Mouse (Mus musculus) liver, embryonic 13.5 days (tissue): ENCODE results near the gene Sapcd1. TPM values are rescaled to one million over a fixed set of nuclear protein-coding genes. Genes with fewer than 3 reads are reported as not detected.
"Not testable (repeated sequence)": the region's sequence is repeated elsewhere in the genome, so short reads cannot be mapped to it uniquely, and the experiment has no call there.

Experiments used
- ATAC-seq: fragments of 200-750 bp; cut with Nextera tagmentation; 2 replicates; pipeline ENCODE4 v1.8.0; 2017; ENCODE audit warnings: low read depth, mild to moderate bottlenecking, moderate number of reproducible peaks, moderate library complexity
- DNase-seq: peaks from one replicate; pipeline ENCODE4 v3.0.0; 2022
- H3K27ac ChIP-seq: fragments of 300-500 bp; sonication (generic); 2 replicates; pipeline ENCODE4 v1.5.1; 2015; ENCODE audit warnings: moderate library complexity, mild to moderate bottlenecking, inconsistent platforms
- H3K27me3 ChIP-seq: fragments of 300-500 bp; sonication (generic); 2 replicates; pipeline ENCODE4 v1.6.1; 2015; ENCODE audit warnings: mild to moderate bottlenecking, inconsistent platforms
- H3K36me3 ChIP-seq: fragments of 300-500 bp; sonication (generic); 2 replicates; pipeline ENCODE4 v1.6.1; 2015; ENCODE audit warnings: mild to moderate bottlenecking, inconsistent platforms
- H3K4me1 ChIP-seq: fragments of 300-500 bp; sonication (generic); replicated peaks from 2 replicates; pipeline ENCODE4 v1.6.1; 2015; ENCODE audit warnings: inconsistent platforms
- H3K4me2 ChIP-seq: fragments of 300-500 bp; sonication (generic); 2 replicates; pipeline ENCODE4 v1.6.1; 2015; ENCODE audit warnings: inconsistent platforms, mild to moderate bottlenecking, moderate library complexity
- H3K4me3 ChIP-seq: fragments of 300-500 bp; sonication (generic); replicated peaks from 2 replicates; pipeline ENCODE4 v1.5.1; 2015; ENCODE audit warnings: mild to moderate bottlenecking, inconsistent platforms
- H3K9ac ChIP-seq: fragments of 300-500 bp; sonication (generic); 2 replicates; pipeline ENCODE4 v1.6.1; 2015; ENCODE audit warnings: mild to moderate bottlenecking, inconsistent platforms
- H3K9me3 ChIP-seq: fragments of 300-500 bp; sonication (generic); replicated peaks from 2 replicates; pipeline ENCODE4 v1.6.1; 2016; ENCODE audit warnings: inconsistent platforms
- WGBS: fragments of 180-500 bp; shearing (Covaris S2); methylation state at CpG from one replicate; pipeline ENCODE4 v1.1.7; 2015; ENCODE audit not compliant: insufficient replicate concordance; 5-methylcytosine and 5-hydroxymethylcytosine counted together
- polyA plus RNA-seq: library from polyadenylated mRNA; unstranded; fragments of >200 nt; fragmentation: Nextera tagmentation; extraction: Ambion mirVana; gene quantifications from 2 replicates; pipeline ENCODE4 v1.2.1, GENCODE M21; 2015

The Sapcd1 gene
- polyA plus RNA-seq, 1 experiment from 2014 or later = 2.8 TPM

DNA sequence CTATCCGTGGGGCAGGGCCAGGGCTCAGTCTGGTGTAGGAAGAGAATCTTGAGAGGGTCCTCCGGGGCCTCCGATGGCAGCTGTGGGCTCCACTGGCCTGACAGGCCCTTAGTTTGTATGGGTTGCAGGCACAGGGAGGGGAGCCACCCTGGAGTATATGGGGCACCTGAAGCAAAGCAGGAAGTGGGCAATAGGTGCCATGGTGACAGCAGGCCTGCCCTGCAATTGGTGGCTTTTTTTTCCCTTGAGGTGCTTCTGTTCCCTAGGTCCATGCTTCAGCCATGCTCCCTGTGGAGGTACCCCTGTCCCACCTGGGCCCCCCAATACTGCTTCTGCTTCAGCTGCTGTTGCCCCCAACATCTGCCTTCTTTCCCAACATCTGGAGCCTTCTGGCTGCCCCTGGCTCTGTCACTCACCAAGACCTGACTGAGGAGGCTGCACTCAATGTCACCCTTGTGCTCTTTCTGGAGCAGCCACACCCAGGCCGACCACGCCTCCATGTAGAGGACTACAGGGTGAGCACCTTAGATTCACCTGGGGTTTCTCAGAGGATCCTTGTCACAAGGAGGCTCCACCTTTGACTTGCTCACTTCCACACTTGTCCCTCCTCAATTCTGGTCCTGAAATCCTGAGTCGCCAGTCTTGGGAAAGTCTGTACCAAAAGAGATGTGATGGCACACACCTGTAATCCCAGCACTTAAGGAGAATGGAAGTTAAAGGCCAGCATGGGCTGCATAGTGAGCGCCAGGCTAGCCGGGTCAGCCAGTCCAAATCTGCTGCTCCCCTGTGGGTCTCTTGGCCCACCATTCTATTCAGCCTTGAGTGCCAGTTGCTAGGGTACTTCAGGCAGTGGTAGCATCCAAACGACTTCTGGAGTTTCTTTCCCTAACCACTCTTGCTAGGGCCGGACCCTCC is 10.8 kb downstream of the Sapcd1 start:
- peaks cover 54% of the 10 kb centered on the region for H3K36me3 ChIP-seq
- no peak for DNase-seq
- H3K9me3 ChIP-seq = no peaks in the 10 kb centered on the region
- no peak overlapping the region for H3K4me3 ChIP-seq
- no peak overlapping the region for H3K4me2 ChIP-seq
- H3K27me3 ChIP-seq = no peaks in the 10 kb centered on the region
- no peak overlapping the region for H3K9ac ChIP-seq
- peak overlapping the region; percentile 47; the same call in 1 of the 2 replicates for H3K27ac ChIP-seq
- peaks cover 35% of the 10 kb centered on the region for H3K4me1 ChIP-seq
- 0 out of 2 replicates have a peak, but pooled peaks have one; percentile 10 for ATAC-seq
- 72% methylated on average over 10 of the region's 10 CpGs for whole genome bisulfite sequencing

- Histone ChIP-seq H3K27me3 (no peaks in the 10 kb centered on the region), H3K27ac (peak within 1 kb of the TSS; percentile 47), H3K4me3 (no peak within 1 kb of the TSS), H3K9ac (no peak within 1 kb of the TSS), H3K4me2 (no peak within 1 kb of the TSS), H3K4me1 (peaks cover 28% of the 10 kb centered on the region), H3K9me3 (no peaks in the 10 kb centered on the region), H3K36me3 (peaks cover 61% of the 10 kb centered on the region)
- WGBS = 80% methylated on average over 12 of the region's 12 CpGs
- DNase-seq (no peak), ATAC-seq (no peak)
Observed at GRCm38 (mm10) chr17:35016376-35016775, 11.4 kb downstream of the Sapcd1 start, which contains the start of gene Vwa7. TSS of gene Vwa7 (plus strand) at chr17:35016579.

DNA sequence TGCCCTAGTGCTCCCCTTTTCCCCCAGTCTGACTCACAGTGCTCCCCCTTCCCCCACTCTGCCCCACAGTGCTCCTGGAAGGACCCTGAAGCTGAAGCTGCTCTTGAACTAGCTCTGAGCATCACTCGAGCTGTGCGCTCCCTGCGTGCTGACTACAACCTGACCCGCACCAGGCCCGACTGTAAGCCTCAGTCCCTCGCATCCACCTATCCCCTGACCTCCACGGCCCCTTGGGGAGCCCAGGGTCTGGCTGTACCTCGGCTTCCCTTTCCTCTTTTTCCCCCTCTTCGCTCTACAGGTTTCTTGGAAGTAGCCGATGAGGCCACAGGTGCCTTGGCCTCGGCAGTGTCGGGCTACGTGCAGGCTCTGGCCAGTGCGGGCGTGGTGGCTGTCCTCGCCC is 12.5 kb downstream of the Sapcd1 start:
- H3K27ac ChIP-seq = no peak overlapping the region
- H3K4me3 ChIP-seq = no peak overlapping the region
- peaks cover 72% of the 10 kb centered on the region for H3K36me3 ChIP-seq
- no peaks in the 10 kb centered on the region for H3K27me3 ChIP-seq
- no peak for ATAC-seq
- H3K9ac ChIP-seq = no peak overlapping the region
- H3K9me3 ChIP-seq = no peaks in the 10 kb centered on the region
- H3K4me2 ChIP-seq = no peak overlapping the region
- H3K4me1 ChIP-seq = peaks cover 20% of the 10 kb centered on the region
- 89% methylated on average over 16 of the region's 16 CpGs for WGBS
- DNase-seq = no peak

GRCm38 (mm10) chr17:35013221-35013620 is 14.6 kb downstream of the Sapcd1 start:
- H3K4me3 ChIP-seq = no peak overlapping the region
- no peak for ATAC-seq
- DNase-seq = no peak
- H3K9ac ChIP-seq = no peak overlapping the region
- no peak overlapping the region for H3K4me2 ChIP-seq
- H3K4me1 ChIP-seq = peaks cover 20% of the 10 kb centered on the region
- H3K36me3 ChIP-seq = peaks cover 92% of the 10 kb centered on the region
- H3K27ac ChIP-seq = no peak overlapping the region
- WGBS = 75% methylated on average over 6 of the region's 6 CpGs
- no peaks in the 10 kb centered on the region for H3K27me3 ChIP-seq
- no peaks in the 10 kb centered on the region for H3K9me3 ChIP-seq

DNA sequence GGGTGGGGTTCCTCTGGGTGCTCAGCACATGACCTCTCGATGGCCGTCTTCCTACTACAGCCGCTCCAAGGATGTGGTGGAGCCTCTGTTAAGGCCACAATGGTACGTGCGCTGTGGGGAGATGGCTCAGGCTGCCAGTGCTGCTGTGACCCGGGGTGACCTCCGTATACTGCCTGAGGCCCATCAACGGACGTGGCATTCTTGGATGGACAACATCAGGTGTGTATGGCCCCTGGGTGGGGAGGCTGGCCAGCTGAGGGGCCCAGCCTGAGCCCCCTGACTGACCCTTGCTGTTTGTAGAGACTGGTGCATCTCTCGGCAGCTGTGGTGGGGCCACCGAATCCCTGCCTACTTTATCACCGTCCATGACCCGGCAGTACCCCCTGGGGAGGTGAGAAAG is 15.4 kb downstream of the Sapcd1 start:
- DNase-seq (no peak), ATAC-seq (no peak)
- Histone ChIP-seq H3K36me3 (peaks cover 100% of the 10 kb centered on the region), H3K27me3 (no peaks in the 10 kb centered on the region), H3K27ac (no peak overlapping the region), H3K9me3 (no peaks in the 10 kb centered on the region), H3K9ac (no peak overlapping the region), H3K4me3 (no peak overlapping the region), H3K4me1 (peaks cover 20% of the 10 kb centered on the region), H3K4me2 (no peak overlapping the region)
- 85% methylated on average over 13 of the region's 13 CpGs for WGBS

- H3K4me3 ChIP-seq = no peak overlapping the region
- H3K4me2 ChIP-seq = no peak overlapping the region
- WGBS = 95% methylated on average over 8 of the region's 8 CpGs
- no peaks in the 10 kb centered on the region for H3K27me3 ChIP-seq
- H3K27ac ChIP-seq = no peak overlapping the region
- H3K9ac ChIP-seq = no peak overlapping the region
- no peaks in the 10 kb centered on the region for H3K9me3 ChIP-seq
- ATAC-seq (no peak), DNase-seq (no peak)
- H3K36me3 ChIP-seq = peaks cover 100% of the 10 kb centered on the region
- H3K4me1 ChIP-seq = peaks cover 14% of the 10 kb centered on the region
Observed at GRCm38 (mm10) chr17:35011440-35011839, 16.4 kb downstream of the Sapcd1 start.

DNA sequence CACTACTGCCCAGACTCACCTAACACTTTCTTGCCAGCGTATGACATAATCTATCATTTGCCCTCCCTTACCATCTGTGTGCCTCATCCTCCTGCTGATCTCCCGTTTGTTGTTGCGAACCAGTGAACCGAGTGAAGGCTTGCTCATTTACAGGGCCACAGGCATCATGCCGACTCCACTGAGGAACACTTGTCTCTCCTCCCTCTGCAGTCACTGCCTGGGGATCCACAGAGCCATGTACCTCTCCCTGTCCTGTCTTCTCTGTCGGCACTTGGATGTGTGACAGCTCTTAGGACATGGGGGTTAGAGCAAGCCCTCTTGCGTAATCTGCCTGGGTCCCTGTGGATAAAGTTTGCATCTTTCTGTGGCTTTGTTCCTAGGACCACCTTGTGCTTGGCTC is 18.2 kb downstream of the Sapcd1 start:
- Histone ChIP-seq H3K9ac (no peak overlapping the region), H3K27me3 (no peaks in the 10 kb centered on the region), H3K36me3 (peaks cover 99% of the 10 kb centered on the region), H3K9me3 (no peaks in the 10 kb centered on the region), H3K27ac (no peak overlapping the region), H3K4me3 (no peak overlapping the region), H3K4me1 (peaks cover 8% of the 10 kb centered on the region), H3K4me2 (no peak overlapping the region)
- DNase-seq (no peak), ATAC-seq (no peak)
- 86% methylated on average over 7 of the region's 7 CpGs for WGBS

- H3K27me3 ChIP-seq = no peaks in the 10 kb centered on the region
Observed at GRCm38 (mm10) chr17:35007387-35007991, 20.3 kb downstream of the Sapcd1 start.

GRCm38 (mm10) chr17:35005902-35006301 is 21.9 kb downstream of the Sapcd1 start:
- not testable (repeated sequence) for H3K27me3 ChIP-seq, H3K9ac ChIP-seq, H3K9me3 ChIP-seq, H3K4me2 ChIP-seq, DNase-seq, ATAC-seq, H3K4me3 ChIP-seq, H3K27ac ChIP-seq
- peaks cover 69% of the 10 kb centered on the region for H3K36me3 ChIP-seq
- peaks cover 30% of the 10 kb centered on the region for H3K4me1 ChIP-seq
- 83% methylated on average over 4 of the region's 5 CpGs for WGBS

More at GRCm38 (mm10) chr17:35007387-35007991, 20.3 kb downstream of the Sapcd1 start:
- ATAC-seq (no peak), DNase-seq (no peak)
- Histone ChIP-seq H3K9me3 (no peaks in the 10 kb centered on the region), H3K27ac (no peak overlapping the region), H3K4me3 (no peak overlapping the region), H3K4me1 (peaks cover 26% of the 10 kb centered on the region), H3K9ac (no peak overlapping the region), H3K4me2 (no peak overlapping the region), H3K36me3 (peaks cover 85% of the 10 kb centered on the region)
- WGBS = 90% methylated on average over 7 of the region's 7 CpGs

DNA sequence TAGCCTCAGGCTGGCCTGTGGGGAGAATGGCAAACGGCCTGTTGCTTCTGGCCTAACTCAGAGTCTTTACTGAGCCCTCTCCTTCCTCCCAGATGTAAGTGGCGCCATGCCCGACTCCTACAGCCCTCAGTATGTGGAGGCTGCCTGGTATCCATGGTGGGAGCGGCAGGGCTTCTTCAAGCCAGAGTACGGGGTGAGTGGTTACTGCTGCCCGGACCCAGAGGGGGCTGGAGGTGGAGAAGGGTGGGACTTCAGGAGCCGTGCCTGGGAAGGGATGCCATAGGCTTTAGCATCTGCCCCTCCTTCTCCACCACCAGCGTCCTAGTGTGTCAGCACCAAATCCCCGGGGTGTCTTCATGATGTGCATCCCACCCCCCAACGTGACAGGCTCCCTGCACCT is 22.7 kb downstream of the Sapcd1 start:
- H3K9me3 ChIP-seq = no peaks in the 10 kb centered on the region
- no peak overlapping the region for H3K4me3 ChIP-seq
- peaks cover 30% of the 10 kb centered on the region for H3K4me1 ChIP-seq
- ATAC-seq (no peak), DNase-seq (no peak)
- peaks cover 62% of the 10 kb centered on the region for H3K36me3 ChIP-seq
- H3K4me2 ChIP-seq = no peak overlapping the region
- H3K27me3 ChIP-seq = no peaks in the 10 kb centered on the region
- peak overlapping the region; percentile 53; the same call in 1 of the 2 replicates for H3K27ac ChIP-seq
- no peak overlapping the region for H3K9ac ChIP-seq
- 91% methylated on average over 10 of the region's 10 CpGs for WGBS

- Histone ChIP-seq H3K4me2 (peak overlapping the region; percentile 85), H3K4me3 (no peak overlapping the region), H3K9ac (peak overlapping the region; percentile 42), H3K27me3 (no peaks in the 10 kb centered on the region), H3K27ac (peak overlapping the region; percentile 97; the same call in 1 of the 2 replicates), H3K9me3 (no peaks in the 10 kb centered on the region), H3K36me3 (peaks cover 55% of the 10 kb centered on the region), H3K4me1 (peaks cover 40% of the 10 kb centered on the region)
- no peak for ATAC-seq
- no peak for DNase-seq
- 85% methylated on average over 17 of the region's 17 CpGs for WGBS
Observed at GRCm38 (mm10) chr17:35004075-35004717, 23.6 kb downstream of the Sapcd1 start.
